Mouse (Mus musculus) bone marrow, adult 2 months (tissue): ENCODE results near the gene Sept1. TPM values are rescaled to one million over a fixed set of nuclear protein-coding genes. Genes with fewer than 3 reads are reported as not detected.

ENCODE experiments used
- H3K27ac ChIP-seq: fragments of 200-500 bp; 2 replicates; pipeline ENCODE4 v1.5.1; 2012; ENCODE audit warnings: low read depth, mild to moderate bottlenecking, control low read depth, inconsistent platforms, low read length; ENCODE audit not compliant: control insufficient read depth, poor library complexity, insufficient read depth
- H3K4me1 ChIP-seq: fragments of 200-500 bp; 2 replicates; pipeline ENCODE4 v1.6.1; 2011; ENCODE audit warnings: low read length; ENCODE audit not compliant: control insufficient read depth, insufficient read depth
- H3K4me3 ChIP-seq: fragments of 200-500 bp; replicated peaks from 2 replicates; pipeline ENCODE3; 2011; ENCODE audit warnings: mild to moderate bottlenecking, low read depth, low read length, control low read depth; ENCODE audit not compliant: control insufficient read depth
- CTCF ChIP-seq: fragments of 200-500 bp; IDR thresholded peaks from 2 replicates; pipeline ENCODE4 v1.5.1; 2011; ENCODE audit warnings: low read length, control low read depth; ENCODE audit not compliant: control insufficient read depth, insufficient read depth
- POLR2A ChIP-seq: fragments of 200-500 bp; IDR thresholded peaks from 2 replicates; pipeline ENCODE4 v1.6.1; 2011; ENCODE audit warnings: low read depth, mild to moderate bottlenecking, control low read depth, low read length, borderline replicate concordance; ENCODE audit not compliant: control insufficient read depth
- WGBS: fragments of 180-500 bp; shearing (Covaris S2); methylation state at CpG from one replicate; pipeline ENCODE4 v1.1.7; 2018; 5-methylcytosine and 5-hydroxymethylcytosine counted together
- polyA plus RNA-seq: library from polyadenylated mRNA; stranded (reverse); fragments of >200 nt; gene quantifications from 2 replicates; pipeline ENCODE4 v1.2.4, GENCODE M21; 2011; ENCODE audit warnings: low replicate concordance; ENCODE audit not compliant: missing spikeins, insufficient read depth, insufficient read length

Sept1 gene
- polyA plus RNA-seq, 1 experiment = 153 TPM

DNA sequence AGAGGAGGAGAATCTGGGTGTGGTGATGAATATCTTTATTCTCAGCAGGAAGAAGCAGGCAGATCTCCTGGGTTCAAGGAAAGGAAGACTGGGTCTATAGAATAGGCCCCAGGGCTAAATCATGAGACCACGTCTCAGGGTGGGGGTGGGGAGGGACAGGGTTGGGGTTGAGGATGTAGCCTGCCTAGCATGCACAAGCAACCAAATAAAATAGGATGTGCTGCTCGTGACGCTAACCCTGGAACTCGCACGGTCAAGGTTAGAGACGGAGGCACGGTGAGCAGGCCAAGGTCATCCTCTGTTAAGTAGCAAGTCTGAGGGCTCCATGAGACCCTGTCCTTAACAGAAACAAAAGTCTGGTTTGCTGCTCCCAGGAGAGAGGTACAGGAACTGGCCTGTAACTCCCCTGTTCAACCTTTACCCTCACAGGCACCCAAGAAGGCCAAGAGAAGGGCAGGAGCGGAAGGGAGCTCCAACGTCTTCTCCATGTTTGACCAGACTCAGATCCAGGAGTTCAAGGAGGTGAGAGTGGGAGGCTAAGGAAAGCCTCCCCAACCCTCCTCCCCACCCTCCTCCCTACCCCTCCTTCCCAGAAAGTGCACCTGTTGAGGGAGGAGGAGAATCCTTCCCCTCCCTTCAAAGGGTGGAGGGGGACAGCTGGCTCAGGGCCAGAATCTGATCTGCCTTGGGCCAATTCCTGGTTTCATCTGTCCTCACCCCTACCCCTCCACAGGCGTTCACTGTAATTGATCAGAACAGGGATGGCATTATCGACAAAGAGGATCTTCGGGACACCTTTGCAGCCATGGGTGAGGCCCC lies 20.3 kb downstream of the Sept1 start:
- TF ChIP-seq CTCF (no peak), POLR2A (no peak)
- Histone ChIP-seq H3K27ac (no peak overlapping the region), H3K4me1 (peaks cover 5% of the 10 kb centered on the region; the same call in 1 of the 2 replicates), H3K4me3 (no peak overlapping the region)
- WGBS = 88% methylated on average over 12 of the region's 12 CpGs

DNA sequence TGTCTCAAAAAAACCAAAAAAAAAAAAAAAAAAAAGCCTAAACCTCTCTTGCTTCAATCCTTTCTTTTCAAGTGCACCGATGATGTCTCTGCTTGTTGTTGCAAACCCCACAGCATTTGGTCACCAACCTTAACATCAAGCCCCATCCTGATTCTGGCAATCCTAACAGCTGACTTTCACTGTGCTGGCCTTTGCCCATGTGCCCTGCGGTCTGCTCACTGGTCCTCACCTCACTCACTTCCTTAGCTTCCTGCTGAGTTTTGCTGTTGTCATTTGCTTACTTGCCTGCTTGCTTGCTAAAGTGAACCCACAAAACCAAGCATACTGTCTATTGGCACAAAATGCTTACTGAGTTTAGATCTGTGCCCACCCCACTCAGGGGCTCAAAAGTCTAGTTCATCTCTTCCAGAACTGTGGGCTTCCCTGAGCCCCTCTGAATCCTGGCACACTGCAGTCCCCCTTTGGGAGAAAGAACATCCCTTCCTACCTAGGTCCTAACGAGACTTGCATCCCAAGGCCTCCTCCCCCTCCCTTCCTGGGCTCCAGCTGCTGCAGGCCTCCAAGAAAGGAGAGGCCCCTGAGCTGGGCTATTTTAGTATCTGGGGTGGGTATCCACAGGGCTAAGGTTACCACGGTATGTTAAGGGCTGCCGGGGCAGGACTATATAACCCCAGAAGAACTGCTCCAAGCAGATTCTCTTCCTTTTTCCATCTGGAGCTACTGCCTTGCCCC lies 21.8 kb downstream of the Sept1 start:
- H3K4me3 ChIP-seq = no peak overlapping the region
- 28% methylated on average over 5 of the region's 5 CpGs for WGBS
- peaks cover 2% of the 10 kb centered on the region; the same call in 1 of the 2 replicates for H3K4me1 ChIP-seq
- peak overlapping the region; percentile 34 for H3K27ac ChIP-seq
- TF ChIP-seq POLR2A (no peak), CTCF (no peak)

DNA sequence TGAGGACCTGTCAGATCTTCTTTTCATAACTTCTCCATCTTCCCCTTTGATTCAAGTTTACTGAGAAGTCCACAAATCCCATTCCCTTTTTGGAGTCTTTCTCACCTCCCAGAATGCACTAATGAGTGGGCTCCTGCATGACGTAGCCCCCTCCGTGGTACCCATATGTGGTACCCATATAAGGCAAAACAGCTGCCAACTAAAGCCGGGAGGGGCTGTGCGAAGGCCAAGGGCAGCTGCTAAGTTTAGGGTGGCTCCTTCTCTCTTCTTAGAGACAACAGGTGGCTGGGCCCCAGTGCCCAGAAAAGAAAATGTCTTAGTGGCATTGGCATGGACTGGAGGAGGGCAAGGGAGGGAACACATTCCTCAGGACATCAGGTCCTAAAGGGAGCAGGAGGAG lies 22.7 kb downstream of the Sept1 start:
- TF ChIP-seq POLR2A = no peak
- no peak for TF ChIP-seq CTCF
- Histone ChIP-seq H3K4me1 (peaks cover 2% of the 10 kb centered on the region; the same call in 1 of the 2 replicates), H3K27ac (peak overlapping the region; percentile 60), H3K4me3 (no peak overlapping the region)
- 76% methylated on average over 4 of the region's 4 CpGs for WGBS

DNA sequence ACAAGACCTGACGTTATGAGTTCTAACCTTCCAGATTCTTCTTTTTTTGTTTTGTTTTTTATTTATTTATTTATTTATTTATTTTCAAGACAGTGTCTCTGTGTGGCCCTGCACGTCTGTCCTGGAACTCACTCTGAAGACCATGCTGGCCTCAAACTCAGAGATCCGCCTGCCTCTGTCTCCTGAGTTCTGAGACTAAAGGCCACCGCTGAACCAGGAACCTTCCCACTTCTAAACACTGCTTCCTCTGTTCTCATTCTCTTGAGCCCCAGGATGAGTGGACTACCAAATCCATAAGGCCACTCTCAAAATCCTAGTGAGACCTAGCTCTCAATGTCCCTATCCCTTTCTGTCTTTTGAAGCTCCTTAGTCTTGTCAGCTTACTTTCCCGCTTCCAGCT lies 23.1 kb downstream of the Sept1 start:
- Histone ChIP-seq H3K4me3 (no peak overlapping the region), H3K27ac (peak overlapping the region; percentile 60), H3K4me1 (peaks cover 2% of the 10 kb centered on the region; the same call in 1 of the 2 replicates)
- TF ChIP-seq POLR2A (no peak), CTCF (no peak)
- 75% methylated on average over 5 of the region's 5 CpGs for WGBS

DNA sequence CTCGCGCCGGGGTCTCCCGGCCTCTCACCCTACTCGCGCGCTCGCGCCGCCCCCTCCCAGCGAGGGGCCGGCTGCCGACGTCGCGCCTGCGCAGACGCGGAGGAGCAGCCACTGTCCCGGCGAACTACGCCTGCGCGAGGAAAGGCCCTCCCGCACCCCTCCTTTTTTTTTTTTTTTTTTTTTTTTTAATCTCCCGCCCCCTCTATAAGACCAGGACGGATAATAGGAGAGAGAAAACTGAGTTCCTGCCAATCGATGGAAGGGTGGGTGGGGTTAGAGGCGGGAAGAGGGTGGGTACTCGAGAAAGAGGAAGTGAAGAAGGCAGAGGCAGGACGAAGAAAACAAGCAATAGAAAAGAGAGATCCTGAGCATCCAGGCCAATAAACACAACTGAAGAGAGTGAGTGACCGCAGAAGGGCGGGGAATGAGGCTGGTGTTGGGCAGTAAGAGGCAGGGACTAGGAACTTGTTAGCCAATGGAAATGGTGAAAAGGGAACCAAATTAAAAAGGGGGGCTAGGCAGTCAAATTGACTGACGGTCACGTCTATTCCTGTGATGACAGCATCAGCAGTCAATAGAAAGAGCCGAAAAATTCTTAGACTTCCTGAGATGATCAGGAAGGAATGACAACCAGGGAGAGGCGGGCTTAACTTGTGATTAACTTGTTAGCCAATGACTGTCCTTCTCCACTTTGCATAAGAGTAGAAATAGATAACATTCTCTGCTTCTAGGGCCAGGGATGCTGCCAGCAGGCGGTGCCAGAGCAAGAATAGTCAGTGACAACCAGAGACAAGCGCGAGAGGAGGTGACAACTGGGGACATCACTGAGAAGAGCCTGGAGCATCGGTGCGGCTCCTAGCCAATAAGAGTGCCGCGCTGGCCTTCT lies 24.1 kb downstream of the Sept1 start, which contains the start of gene Mylpf:
Gene Mylpf (plus strand): TSS at position 338 of the 886 bp plus-strand sequence.
- TF ChIP-seq CTCF (peak; percentile 83), POLR2A (peak; percentile 73)
- H3K27ac ChIP-seq = peak within 1 kb of the TSS; percentile 95
- peaks cover 2% of the 10 kb centered on the region; the same call in 1 of the 2 replicates for H3K4me1 ChIP-seq
- under 1% methylated on average over 43 of the region's 44 CpGs for WGBS
- H3K4me3 ChIP-seq = peak within 1 kb of the TSS; percentile 68

DNA sequence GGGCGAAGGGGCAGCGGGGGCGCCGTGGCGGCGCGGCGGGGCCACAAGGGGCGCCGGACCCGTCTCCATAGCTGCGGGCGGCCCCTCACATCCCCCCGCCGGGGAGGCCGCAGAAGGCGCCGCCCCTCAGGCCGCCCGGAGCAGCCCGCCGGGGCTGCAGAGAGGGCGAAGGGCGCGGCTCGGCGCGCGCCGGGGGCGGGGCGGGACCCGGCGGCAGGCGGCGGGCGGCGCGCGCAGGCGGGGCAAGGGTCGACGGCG lies 24.7 kb downstream of the Sept1 start, which contains the start of gene Tbc1d10b:
Gene Tbc1d10b (minus strand): TSS at position 174 of the 258 bp plus-strand sequence.
- TF ChIP-seq POLR2A (peak; percentile 12; the same call in 1 of the 2 replicates), CTCF (no peak)
- Histone ChIP-seq H3K27ac (peak within 1 kb of the TSS; percentile 95), H3K4me3 (peak within 1 kb of the TSS; percentile 68), H3K4me1 (peaks cover 2% of the 10 kb centered on the region; the same call in 1 of the 2 replicates)
- under 1% methylated on average over 44 of the region's 44 CpGs for WGBS

DNA sequence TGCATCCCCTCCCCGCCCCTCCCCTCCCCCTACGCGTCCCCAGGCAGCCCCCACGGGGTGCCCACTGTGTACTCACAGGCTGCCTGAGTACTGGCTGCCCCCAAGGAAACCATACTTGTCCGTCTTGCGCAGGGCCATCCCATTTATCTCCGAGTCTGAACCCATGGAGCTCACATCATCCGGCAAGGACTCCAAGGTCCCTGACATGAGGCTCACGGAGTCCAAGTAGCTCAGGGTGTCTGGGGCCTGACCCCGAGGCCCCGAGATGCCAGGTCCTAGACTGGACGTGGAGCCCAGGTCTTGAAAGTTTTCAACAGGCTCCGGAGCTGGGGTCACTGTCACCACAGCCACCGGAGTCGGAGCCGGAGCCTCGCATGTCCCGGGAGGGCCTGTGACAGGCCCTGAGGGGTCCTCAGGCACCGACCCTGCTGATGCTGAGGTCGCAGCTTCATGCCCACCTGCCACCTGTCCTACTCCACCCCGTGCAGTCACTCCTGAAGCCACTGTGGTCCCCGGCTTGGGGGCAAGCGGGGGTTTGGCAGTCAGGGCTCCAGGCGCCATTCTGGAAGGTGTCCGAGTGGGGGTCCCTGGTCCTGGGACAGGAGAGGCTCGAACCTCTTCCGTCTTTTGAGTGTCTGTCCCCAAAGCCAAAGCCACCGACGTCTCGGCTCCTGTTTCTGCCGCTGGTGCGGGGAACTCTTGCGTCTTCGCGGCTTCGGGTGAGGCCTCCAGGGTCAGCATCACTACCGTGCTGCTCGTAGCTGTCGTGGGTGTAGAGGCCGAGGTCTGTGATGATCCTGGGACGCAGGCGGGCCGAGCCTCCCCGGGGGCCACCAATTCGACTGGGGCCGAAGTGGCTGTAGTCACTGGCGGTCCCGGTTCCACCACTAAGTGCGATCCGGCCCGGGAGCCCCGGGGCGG lies 25.3 kb downstream of the Sept1 start:
- WGBS = under 1% methylated on average over 53 of the region's 53 CpGs
- peaks cover 2% of the 10 kb centered on the region; the same call in 1 of the 2 replicates for H3K4me1 ChIP-seq

DNA sequence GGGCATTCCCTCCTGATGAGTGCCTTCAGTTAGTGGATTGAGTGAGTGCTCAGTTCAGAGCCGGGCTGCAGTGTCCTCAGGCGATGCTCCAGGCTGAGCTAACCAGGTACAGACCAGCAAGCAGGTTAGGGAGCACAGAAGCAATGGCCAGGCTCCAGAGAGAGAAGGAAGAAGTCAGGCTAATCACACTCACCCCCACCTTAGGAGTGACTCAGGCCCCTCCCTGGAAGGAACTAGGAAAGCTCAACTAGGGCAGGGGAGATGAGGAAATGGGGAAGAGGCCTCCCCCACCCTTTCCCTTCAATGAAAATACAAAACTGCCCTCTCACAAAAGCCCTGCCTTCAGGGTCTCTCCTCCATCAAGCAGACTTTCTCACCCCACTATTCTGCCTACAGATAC lies 26.3 kb downstream of the Sept1 start:
- WGBS = 5% methylated on average over 2 of the region's 2 CpGs

More for the DNA sequence above, 25.3 kb downstream of the Sept1 start:
- Histone ChIP-seq H3K4me3 (peak overlapping the region; percentile 68), H3K27ac (peak overlapping the region; percentile 95)
- peak; percentile 13; the same call in 1 of the 2 replicates for TF ChIP-seq POLR2A
- no peak for TF ChIP-seq CTCF

More for the DNA sequence above, 26.3 kb downstream of the Sept1 start:
- TF ChIP-seq POLR2A = no peak
- no peak for TF ChIP-seq CTCF
- Histone ChIP-seq H3K4me3 (peak overlapping the region; percentile 68), H3K4me1 (peaks cover 2% of the 10 kb centered on the region; the same call in 1 of the 2 replicates), H3K27ac (peak overlapping the region; percentile 95)
